ENCODE assay signal across 36 mouse cellular contexts in genomic region chr17:46966892-46967291, GRCm38 (mm10). TPM values are rescaled to one million over a fixed set of nuclear protein-coding genes. Genes with fewer than 3 reads are reported as not detected.
DNase-seq lines count a peak whose midpoint lies in the region; ATAC-seq and TF ChIP-seq lines count a peak whose summit lies in the region.
"Had no signal": no experiment of that assay in that cellular context is flagged by ENCODE, and none has a peak within 500 bp of the region (broad histone marks: within the 10 kb centered on the region; RNA-seq: fewer than 3 reads in every experiment).

No protein-coding gene starts in this region.

- H3K4me1 ChIP-seq in thymus, adult 2 months (replicated peaks; ENCODE audit: control insufficient read depth, insufficient read depth, low read length): no peaks in the 10 kb centered on the region
- H3K4me1 ChIP-seq: embryonic facial prominence, embryonic 13.5 days; forebrain, embryonic 12.5 days; heart, embryonic 10.5 days; kidney, embryonic 15.5 days; limb, embryonic 12.5 days; midbrain, embryonic 10.5 days had no signal

- H3K27ac ChIP-seq in thymus, adult 2 months (ENCODE audit: control insufficient read depth, insufficient read depth, low read length): no peak overlapping the region
- H3K27ac ChIP-seq: embryonic facial prominence, embryonic 13.5 days; forebrain, embryonic 12.5 days; heart, embryonic 10.5 days; hindbrain, postnatal 0 days; kidney, embryonic 15.5 days; limb, embryonic 12.5 days; macrophage; midbrain, embryonic 10.5 days had no signal

- peaks cover 81% of the 10 kb centered on the region for H3K36me3 ChIP-seq in thymus, adult 2 months (ENCODE audit: control insufficient read depth, insufficient read depth, low read length)

- no peak overlapping the region for H3K4me3 ChIP-seq in thymus, adult 2 months (ENCODE audit: control insufficient read depth, insufficient read depth, low read length)
- H3K4me3 ChIP-seq: embryonic facial prominence, embryonic 13.5 days; erythroblast, embryonic 14.5 days; forebrain, embryonic 12.5 days; heart, embryonic 10.5 days; kidney, embryonic 15.5 days; limb, embryonic 12.5 days; midbrain, embryonic 10.5 days had no signal

- no peak for TF ChIP-seq CTCF in thymus, adult 2 months (IDR thresholded peaks at IDR 0.05; ENCODE audit: borderline replicate concordance, control insufficient read depth, extremely low read depth, insufficient read depth, low read length, poor library complexity)

- DNase-seq in thymus, postnatal 25 days: peak; percentile 6
- no peak for DNase-seq in thymus, adult 2 months
- peak; percentile 77 for DNase-seq in naive thymus-derived CD4-positive, alpha-beta T cell, adult 2 months (ENCODE audit: low read depth)
- DNase-seq in kidney, postnatal 36 days: no peak
- DNase-seq in frontal cortex, adult 2 months (ENCODE audit: extremely low spot score in 1 of 2, low spot score in 1 of 2): no peak
- no peak for DNase-seq in gastrocnemius, adult 18-20 months (ENCODE audit: low spot score)
- DNase-seq: adrenal gland, adult 8-10 months; B cell, adult 2 months; cerebellum, adult 2 months; cerebellum, postnatal 25 days; embryo, embryonic 11 days; kidney, adult 11 months; liver, postnatal 0 days; right cerebral cortex, postnatal 14 days; spleen, adult 18-20 months had no signal

- H3K27me3 ChIP-seq in thymus, adult 2 months (ENCODE audit: control insufficient read depth, insufficient read depth, low read length): no peaks in the 10 kb centered on the region
- H3K27me3 ChIP-seq: embryonic facial prominence, embryonic 13.5 days; forebrain, embryonic 12.5 days; kidney, embryonic 15.5 days; limb, embryonic 12.5 days had no signal

- peak; percentile 92 for ATAC-seq in activated CD4-positive, CD25-positive, alpha-beta regulatory T cell, adult 4 months
- ATAC-seq: hindbrain, postnatal 0 days; liver, postnatal 0 days; lung, postnatal 0 days; midbrain, embryonic 16.5 days had no signal

- WGBS in thymus, adult 2 months: 47% methylated on average over 14 of the region's 14 CpGs

- no peak for TF ChIP-seq POLR2A in thymus, adult 2 months (IDR thresholded peaks at IDR 0.05; ENCODE audit: control insufficient read depth, extremely low read depth, insufficient read depth, low read length, poor library complexity)

RNA-seq across cellular contexts. Expression of gene Ubr2, which starts 43.5 kb away (rescaled TPM):
- polyA plus RNA-seq in thymus, adult 2 months (2012; rRNA removed): 61.9 and 70.8 TPM in 2 replicates
- 10 to 100 TPM; 14.1 to 20.1 TPM for polyA plus RNA-seq in activated CD4-positive, CD25-positive, alpha-beta regulatory T cell, adult 4 months (2017; shearing (Covaris generic))
- polyA plus RNA-seq in frontal cortex, adult 2 months (2012; rRNA removed): 33.6 and 41.7 TPM in 2 replicates
- 10 to 100 TPM; 57.0 to 60.7 TPM for total RNA-seq in gastrocnemius, adult 18-20 months (2021)

RNA-seq across cellular contexts. Expression of gene Prph2, which starts 56.6 kb away (rescaled TPM):
- polyA plus RNA-seq in thymus, adult 2 months (2012; rRNA removed): 0.09 and 0.15 TPM in 2 replicates
- polyA plus RNA-seq in activated CD4-positive, CD25-positive, alpha-beta regulatory T cell, adult 4 months (2017; shearing (Covaris generic)): not detected
- polyA plus RNA-seq in frontal cortex, adult 2 months (2012; rRNA removed): 0.04 TPM in 1 of 2 replicates, not detected in the other
- not detected for total RNA-seq in gastrocnemius, adult 18-20 months (2021)
- total RNA-seq: adrenal gland, adult 8-10 months; gastrocnemius, adult 8-10 months; hindbrain, postnatal 0 days; layer of hippocampus, adult 18-20 months; layer of hippocampus, postnatal 25 days; left cerebral cortex, postnatal 10 days had no signal
- polyA plus RNA-seq: cerebellum, adult 2 months; embryonic facial prominence, embryonic 13.5 days; erythroblast, embryonic 14.5 days; forebrain, embryonic 12.5 days; gonadal fat pad, adult 2 months; heart, embryonic 10.5 days; heart, embryonic 16.5 days; hindbrain, embryonic 11.5 days; kidney, embryonic 15.5 days; limb, embryonic 12.5 days; liver, embryonic 11.5 days; liver, postnatal 0 days; lung, postnatal 0 days; macrophage; midbrain, embryonic 10.5 days; midbrain, embryonic 16.5 days; stomach, embryonic 14.5 days had no signal

Comparison
In these comparisons a context has a peak if more than half of its experiments do, and no peak if none do; other contexts are left out.
1. DNase-seq: peak in thymus, postnatal 25 days (single experiment) and naive thymus-derived CD4-positive, alpha-beta T cell, adult 2 months (single experiment); none in thymus, adult 2 months (single experiment), kidney, postnatal 36 days (0 of 2), frontal cortex, adult 2 months (0 of 2) and gastrocnemius, adult 18-20 months (single experiment).